Mouse (Mus musculus) brown adipose tissue, adult 24 weeks (tissue): ENCODE measurements around the gene Cyp2e1. TPM values are rescaled to one million over a fixed set of nuclear protein-coding genes. Genes with fewer than 3 reads are reported as not detected.

Experiments used
- H3K27ac ChIP-seq: fragments of 200-500 bp; replicated peaks from 2 replicates; pipeline ENCODE4 v1.5.1; 2012; ENCODE audit warnings: low read depth, mild to moderate bottlenecking, low read length
- H3K4me1 ChIP-seq: fragments of 200-500 bp; 2 replicates; pipeline ENCODE4 v1.6.1; 2012; ENCODE audit warnings: low read length, mixed read lengths; ENCODE audit not compliant: control insufficient read depth, insufficient read depth, insufficient read length
- H3K4me3 ChIP-seq: fragments of 200-500 bp; 2 replicates; pipeline ENCODE4 v1.5.1; 2012; ENCODE audit warnings: low read depth, mild to moderate bottlenecking, low read length, moderate library complexity; ENCODE audit not compliant: insufficient read depth
- polyA plus RNA-seq: library from polyadenylated mRNA; stranded (reverse); fragments of >200 nt; gene quantifications from 2 replicates; pipeline ENCODE4 v1.2.4, GENCODE M21; 2012; ENCODE audit not compliant: missing spikeins, insufficient read depth, insufficient read length

Cyp2e1 gene
- polyA plus RNA-seq, 1 experiment, result 66.9 TPM

- Histone ChIP-seq H3K4me3 (no peak within 1 kb of the TSS), H3K4me1 (no peaks in the 10 kb centered on the region), H3K27ac (no peak within 1 kb of the TSS)
These were observed 24.0 kb downstream of the Cyp2e1 start, which contains the start of gene Syce1 for GRCm38 (mm10) chr7:140787406-140788052. Gene Syce1 (minus strand): TSS chr7:140787852.

- no peak overlapping the region for H3K4me3 ChIP-seq
- H3K27ac ChIP-seq, result no peak overlapping the region
- H3K4me1 ChIP-seq, result no peaks in the 10 kb centered on the region
These were observed 24.5 kb downstream of the Cyp2e1 start for GRCm38 (mm10) chr7:140788053-140788435.

- no peaks in the 10 kb centered on the region for H3K4me1 ChIP-seq
- H3K4me3 ChIP-seq, result no peak overlapping the region
- no peak overlapping the region for H3K27ac ChIP-seq
These were observed 30.0 kb downstream of the Cyp2e1 start for GRCm38 (mm10) chr7:140793541-140793940.

- Histone ChIP-seq H3K4me3 (no peak overlapping the region), H3K4me1 (no peaks in the 10 kb centered on the region), H3K27ac (no peak overlapping the region)
These were observed 34.1 kb downstream of the Cyp2e1 start for GRCm38 (mm10) chr7:140797619-140798018.

GRCm38 (mm10) chr7:140798212-140798611 is 34.7 kb downstream of the Cyp2e1 start:
- H3K4me3 ChIP-seq, result no peak overlapping the region
- no peak overlapping the region for H3K27ac ChIP-seq
- no peaks in the 10 kb centered on the region for H3K4me1 ChIP-seq

- no peak overlapping the region for H3K4me3 ChIP-seq
- no peak overlapping the region for H3K27ac ChIP-seq
These were observed 39.1 kb downstream of the Cyp2e1 start for GRCm38 (mm10) chr7:140802629-140803028.

GRCm38 (mm10) chr7:140805704-140806103 is 42.2 kb downstream of the Cyp2e1 start:
- Histone ChIP-seq H3K27ac (no peak overlapping the region), H3K4me1 (no peaks in the 10 kb centered on the region), H3K4me3 (no peak overlapping the region)

More at GRCm38 (mm10) chr7:140802629-140803028, 39.1 kb downstream of the Cyp2e1 start:
- H3K4me1 ChIP-seq, result no peaks in the 10 kb centered on the region

- H3K4me1 ChIP-seq, result no peaks in the 10 kb centered on the region
- no peak overlapping the region for H3K27ac ChIP-seq
- H3K4me3 ChIP-seq, result no peak overlapping the region
These were observed 47.0 kb downstream of the Cyp2e1 start for GRCm38 (mm10) chr7:140810496-140810895.

GRCm38 (mm10) chr7:140811714-140812113 is 48.2 kb downstream of the Cyp2e1 start:
- no peaks in the 10 kb centered on the region for H3K4me1 ChIP-seq
- no peak overlapping the region for H3K4me3 ChIP-seq
- H3K27ac ChIP-seq, result no peak overlapping the region

- Histone ChIP-seq H3K4me3 (no peak overlapping the region), H3K4me1 (no peaks in the 10 kb centered on the region), H3K27ac (no peak overlapping the region)
These were observed 49.3 kb downstream of the Cyp2e1 start for GRCm38 (mm10) chr7:140812850-140813249.

- no peak overlapping the region for H3K4me3 ChIP-seq
- no peak overlapping the region for H3K27ac ChIP-seq
- 0 out of 2 replicates have a peak, but pooled peaks cover 2% of the 10 kb centered on the region for H3K4me1 ChIP-seq
These were observed 56.6 kb downstream of the Cyp2e1 start for GRCm38 (mm10) chr7:140820173-140820572.

GRCm38 (mm10) chr7:140821305-140821652 is 57.7 kb downstream of the Cyp2e1 start:
- no peak overlapping the region for H3K27ac ChIP-seq
- H3K4me1 ChIP-seq, result 0 out of 2 replicates have a peak, but pooled peaks cover 2% of the 10 kb centered on the region
- no peak overlapping the region; the same call in 1 of the 2 replicates for H3K4me3 ChIP-seq

GRCm38 (mm10) chr7:140821653-140822329 is 58.3 kb downstream of the Cyp2e1 start, which contains the start of gene Zfp941:
Gene Zfp941 (minus strand): TSS chr7:140822178.
- H3K4me1 ChIP-seq, result 0 out of 2 replicates have a peak, but pooled peaks cover 2% of the 10 kb centered on the region

GRCm38 (mm10) chr7:140822731-140823130 is 59.2 kb downstream of the Cyp2e1 start:
- Histone ChIP-seq H3K27ac (no peak overlapping the region), H3K4me3 (no peak overlapping the region), H3K4me1 (0 out of 2 replicates have a peak, but pooled peaks cover 2% of the 10 kb centered on the region)

More at GRCm38 (mm10) chr7:140821653-140822329, 58.3 kb downstream of the Cyp2e1 start, which contains the start of gene Zfp941:
- peak within 1 kb of the TSS; percentile 31 for H3K4me3 ChIP-seq
- H3K27ac ChIP-seq, result no peak within 1 kb of the TSS
